Mouse (Mus musculus) retina, postnatal 7 days (tissue): ENCODE measurements around the gene Olfr12.

ENCODE experiments used
- DNase-seq: peaks from one replicate; pipeline ENCODE4 v3.0.0-alpha.2; 2012; ENCODE audit warnings: low read depth, low spot score

The Olfr12 gene

DNA sequence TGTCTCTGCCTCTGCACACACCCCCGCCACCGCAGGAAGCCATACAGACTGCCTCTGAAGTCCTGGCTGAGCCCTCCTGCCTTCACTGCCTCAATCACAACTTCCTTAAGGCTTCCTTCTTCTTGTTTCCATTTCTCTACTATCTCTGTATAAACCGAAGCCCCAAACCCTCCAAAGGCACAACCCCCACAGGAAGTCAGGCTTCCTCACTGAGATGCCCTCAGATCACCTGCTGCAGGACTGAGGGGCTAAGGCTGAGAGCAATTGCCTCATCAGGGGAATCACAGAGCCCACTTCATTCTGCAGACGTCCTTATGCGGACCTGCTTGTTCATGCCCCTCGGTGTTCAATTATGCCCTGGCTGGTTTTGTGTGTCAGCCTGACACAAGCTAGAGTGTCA, 22.8 kb downstream of the Olfr12 start:
- no peak for DNase-seq

GRCm38 (mm10) chr1:92641514-92642272, 24.1 kb downstream of the Olfr12 start, which contains the start of gene Cops9:
Gene Cops9 (minus strand): TSS chr1:92641985.
- DNase-seq: peak; percentile 91

DNA sequence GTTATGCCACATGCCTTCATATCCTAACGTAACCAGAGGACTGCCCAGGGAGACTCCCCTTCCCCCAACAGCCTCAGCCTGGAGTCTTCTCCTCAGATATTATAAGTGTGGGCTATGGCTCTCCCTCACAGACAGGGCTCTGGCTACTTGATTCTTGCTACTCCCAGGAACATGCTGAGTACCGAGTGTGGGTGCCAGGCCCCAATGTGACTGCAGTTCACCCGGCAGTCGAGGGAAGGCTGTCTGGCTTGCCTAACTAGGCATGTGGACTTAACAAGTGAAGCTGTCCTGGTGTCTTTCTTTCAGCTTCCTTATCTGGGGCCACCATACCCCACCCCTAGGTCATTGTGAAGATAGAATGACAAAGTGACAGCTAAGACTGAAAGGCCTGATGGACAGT, 26.1 kb downstream of the Olfr12 start:
- DNase-seq: no peak

DNA sequence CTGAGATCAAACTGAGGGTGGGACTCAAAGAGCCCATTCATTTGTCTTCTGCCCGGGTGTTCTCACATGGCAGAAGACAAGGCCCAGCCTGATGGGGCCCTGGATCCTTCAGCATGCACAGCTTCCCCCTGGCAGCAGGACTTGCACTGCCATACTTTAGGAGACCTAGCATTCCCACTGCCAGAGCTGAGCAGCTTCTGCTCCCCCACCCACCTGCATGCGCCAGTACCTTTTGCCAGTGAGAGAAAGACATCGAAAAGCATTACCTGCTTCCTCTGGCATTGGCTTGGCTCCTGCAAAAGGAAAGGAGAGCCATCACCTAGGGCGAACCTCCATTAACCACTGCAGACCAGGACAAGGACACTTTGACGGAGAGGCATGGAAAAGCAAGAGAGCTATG, 27.3 kb downstream of the Olfr12 start:
- no peak for DNase-seq

- no peak for DNase-seq
Observed at GRCm38 (mm10) chr1:92646111-92646510, 28.5 kb downstream of the Olfr12 start.

- no peak for DNase-seq
Observed at GRCm38 (mm10) chr1:92646601-92647000, 29.0 kb downstream of the Olfr12 start.

- no peak for DNase-seq
Observed at GRCm38 (mm10) chr1:92647026-92647425, 29.4 kb downstream of the Olfr12 start.

GRCm38 (mm10) chr1:92647752-92648151, 30.2 kb downstream of the Olfr12 start:
- peak; percentile 71 for DNase-seq

DNA sequence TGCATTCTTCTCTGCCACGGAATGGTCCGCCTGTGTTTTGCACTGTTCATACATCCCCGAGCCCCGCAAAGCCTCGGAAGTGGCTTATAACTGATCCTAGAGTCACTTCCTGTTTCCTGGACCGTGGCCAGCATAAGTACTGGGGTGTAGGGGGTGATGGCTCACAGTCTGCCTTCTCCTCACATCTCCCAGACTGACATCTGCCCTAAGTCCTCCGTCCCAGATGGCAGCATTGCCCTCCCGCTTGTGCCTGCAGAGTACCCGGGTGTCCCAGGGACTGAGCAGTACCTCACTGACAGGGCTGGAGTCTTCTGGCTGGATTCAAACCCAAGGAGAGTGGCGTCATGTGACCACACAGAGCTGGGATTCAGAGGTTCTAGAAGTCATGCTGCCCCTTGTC, 30.6 kb downstream of the Olfr12 start:
- peak; percentile 14 for DNase-seq

DNA sequence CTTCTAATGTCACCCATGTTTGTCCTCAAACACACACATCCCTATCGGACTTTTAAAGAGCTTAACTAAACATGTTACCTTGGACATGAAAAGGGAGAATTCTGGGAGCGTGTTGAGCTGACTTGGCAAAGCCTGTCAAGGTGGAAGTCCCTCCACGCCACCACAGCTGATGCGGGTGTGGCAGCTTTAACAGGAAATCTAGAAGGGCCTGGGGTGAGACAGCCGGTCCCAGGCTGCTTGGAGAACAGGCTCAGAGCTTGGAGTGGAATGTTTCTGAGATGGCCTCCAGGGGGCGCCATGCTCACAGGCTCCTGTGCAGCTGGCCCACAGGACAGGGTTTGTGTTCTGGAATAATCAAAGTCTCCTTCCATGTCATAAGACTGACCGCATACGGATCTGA, 31.1 kb downstream of the Olfr12 start, which contains the start of gene Otos:
TSS of gene Otos (minus strand) at position 169 of the 400 bp plus-strand sequence.
- DNase-seq: peak; percentile 54

GRCm38 (mm10) chr1:92651467-92651866, 33.9 kb downstream of the Olfr12 start:
- no peak for DNase-seq

- DNase-seq: no peak
Observed at GRCm38 (mm10) chr1:92653179-92653578, 35.6 kb downstream of the Olfr12 start.

- no peak for DNase-seq
Observed at GRCm38 (mm10) chr1:92654676-92655075, 37.1 kb downstream of the Olfr12 start.

DNA sequence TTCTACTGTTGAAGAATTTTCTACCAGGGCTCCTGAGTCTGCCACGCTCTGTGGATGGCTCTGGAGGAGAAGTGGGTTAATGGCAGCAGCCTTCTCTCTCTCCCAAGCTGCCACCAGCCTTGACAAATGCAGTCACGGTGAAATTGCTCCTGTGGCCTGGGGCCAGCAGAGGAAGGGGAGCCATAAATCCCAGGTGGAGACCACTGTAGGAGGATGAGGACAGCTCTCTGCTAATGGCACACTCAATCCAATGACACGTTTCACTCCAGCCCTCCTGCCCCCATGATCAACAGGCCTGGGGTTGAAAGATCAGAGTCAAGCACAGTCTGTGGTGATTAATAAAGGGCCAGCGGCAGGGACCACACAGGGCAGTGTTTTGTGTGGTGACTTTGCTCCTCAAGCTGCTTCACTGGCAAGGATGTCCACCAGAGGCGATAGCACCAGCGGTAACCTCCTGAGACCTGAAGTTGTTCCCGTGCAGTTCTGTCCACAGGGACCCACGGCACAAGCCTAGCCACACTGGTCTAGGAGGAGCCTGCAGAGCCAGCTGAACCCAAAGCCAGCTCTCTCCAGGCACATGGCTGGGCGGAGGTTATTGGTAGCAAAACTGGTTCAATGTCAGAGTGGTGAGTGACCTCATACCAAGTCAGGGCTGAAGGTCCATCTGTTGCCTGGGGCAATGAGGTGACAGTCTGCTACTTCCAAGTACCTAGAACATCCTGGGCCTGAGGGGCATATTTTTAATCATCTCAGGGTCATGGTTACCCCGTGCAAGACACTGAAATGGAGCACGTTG, 39.6 kb downstream of the Olfr12 start:
- DNase-seq: no peak

DNA sequence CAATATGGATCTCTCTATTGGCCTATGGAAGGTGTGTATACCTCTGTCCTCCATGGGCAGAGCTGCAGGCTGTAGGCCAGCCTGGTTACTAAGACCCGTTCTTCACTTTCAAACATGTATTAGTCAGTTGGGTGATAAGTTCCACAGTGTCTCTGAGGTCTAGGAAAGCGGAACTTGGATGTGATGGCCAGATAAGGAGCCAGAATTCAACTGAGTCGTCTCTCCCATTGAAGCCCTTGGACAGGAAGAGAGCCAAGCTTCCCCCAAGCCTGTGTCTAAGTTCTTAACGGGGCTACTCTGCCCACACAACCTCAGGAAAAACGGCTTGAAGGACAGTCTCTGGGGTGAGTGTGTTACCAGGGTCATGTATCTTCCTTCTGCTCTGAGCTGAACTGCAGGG, 41.8 kb downstream of the Olfr12 start:
- no peak for DNase-seq

GRCm38 (mm10) chr1:92667106-92667505, 49.5 kb downstream of the Olfr12 start:
- no peak for DNase-seq

- DNase-seq: no peak
Observed at GRCm38 (mm10) chr1:92669430-92669829, 51.8 kb downstream of the Olfr12 start.

GRCm38 (mm10) chr1:92671326-92671725, 53.7 kb downstream of the Olfr12 start:
- no peak for DNase-seq
